15 mouse cellular contexts compared by ENCODE assay signal in genomic region chr3:113696518-113696917, GRCm38 (mm10).
"Had no signal": no experiment of that assay in that cellular context is flagged by ENCODE, and none has a peak within 500 bp of the region (broad histone marks: within the 10 kb centered on the region; RNA-seq: fewer than 3 reads in every experiment).

No protein-coding gene starts in this region.

- H3K27ac ChIP-seq: kidney, embryonic 15.5 days; limb, embryonic 12.5 days; liver, embryonic 13.5 days; lung, embryonic 15.5 days; macrophage; midbrain, embryonic 12.5 days; neural tube, embryonic 13.5 days; stomach, postnatal 0 days had no signal

- H3K4me1 ChIP-seq: kidney, embryonic 15.5 days; limb, embryonic 12.5 days; liver, embryonic 13.5 days; lung, embryonic 15.5 days; megakaryocyte, embryonic 14.5 days; midbrain, embryonic 12.5 days; neural tube, embryonic 13.5 days had no signal

- H3K27me3 ChIP-seq: kidney, embryonic 15.5 days; limb, embryonic 12.5 days; liver, embryonic 13.5 days; lung, embryonic 15.5 days; megakaryocyte, embryonic 14.5 days; midbrain, embryonic 12.5 days; neural tube, embryonic 13.5 days had no signal

- H3K4me2 ChIP-seq: kidney, embryonic 15.5 days; limb, embryonic 12.5 days; liver, embryonic 13.5 days; lung, embryonic 15.5 days; midbrain, embryonic 12.5 days; neural tube, embryonic 13.5 days had no signal

- H3K4me3 ChIP-seq: kidney, embryonic 15.5 days; limb, embryonic 12.5 days; liver, embryonic 13.5 days; lung, embryonic 15.5 days; megakaryocyte, embryonic 14.5 days; midbrain, embryonic 12.5 days; neural tube, embryonic 13.5 days had no signal

- H3K9ac ChIP-seq: kidney, embryonic 15.5 days; limb, embryonic 12.5 days; liver, embryonic 13.5 days; liver, postnatal 0 days; lung, embryonic 15.5 days; midbrain, embryonic 12.5 days; neural tube, embryonic 13.5 days had no signal

- H3K36me3 ChIP-seq: kidney, embryonic 15.5 days; limb, embryonic 12.5 days; liver, embryonic 13.5 days; lung, embryonic 15.5 days; midbrain, embryonic 12.5 days; neural tube, embryonic 13.5 days had no signal

- H3K9me3 ChIP-seq: kidney, embryonic 15.5 days; limb, embryonic 12.5 days; liver, embryonic 13.5 days; lung, embryonic 15.5 days; midbrain, embryonic 12.5 days; neural tube, embryonic 13.5 days had no signal

- DNase-seq: kidney, postnatal 14 days; liver; liver, embryonic 13.5 days; liver, postnatal 0 days; lung, postnatal 14 days; thymus, postnatal 4 days had no signal

- ATAC-seq: liver, postnatal 0 days; midbrain, embryonic 16.5 days had no signal
